Mouse (Mus musculus) erythroblast, embryonic 14.5 days (primary cell): ENCODE results near the gene Rab5c. TPM values are rescaled to one million over a fixed set of nuclear protein-coding genes. Genes with fewer than 3 reads are reported as not detected.

Experiments
- H3K27me3 ChIP-seq: 2 replicates; pipeline ENCODE4 v1.6.1; 2012; ENCODE audit warnings: inconsistent platforms; ENCODE audit not compliant: control insufficient read depth
- H3K36me3 ChIP-seq: 2 replicates; pipeline ENCODE4 v1.6.1; 2012; ENCODE audit warnings: mild to moderate bottlenecking, inconsistent platforms; ENCODE audit not compliant: control insufficient read depth
- H3K4me1 ChIP-seq: 2 replicates; pipeline ENCODE4 v1.6.1; 2012; ENCODE audit warnings: inconsistent platforms; ENCODE audit not compliant: control insufficient read depth
- H3K4me3 ChIP-seq: replicated peaks from 2 replicates; pipeline ENCODE3; 2012; ENCODE audit warnings: moderate library complexity, mild to moderate bottlenecking, inconsistent platforms
- H3K9me3 ChIP-seq: 2 replicates; pipeline ENCODE4 v1.6.1; 2012; ENCODE audit warnings: low read length, inconsistent platforms, mixed read lengths; ENCODE audit not compliant: control insufficient read depth
- GATA1 ChIP-seq: IDR thresholded peaks from 2 replicates; pipeline ENCODE4 v1.6.1; 2012; ENCODE audit warnings: low read length, inconsistent platforms, mixed read lengths
- TAL1 ChIP-seq: IDR thresholded peaks from 3 replicates; pipeline ENCODE4 v1.6.1; 2012; ENCODE audit warnings: low read length, inconsistent platforms, mixed read lengths
- polyA plus RNA-seq: library from polyadenylated mRNA; stranded (reverse); fragments of >175 nt; gene quantifications from 2 replicates; pipeline ENCODE4 v1.2.3, GENCODE M21; 2012

Rab5c gene
- polyA plus RNA-seq, 1 experiment = 82.1 TPM

DNA sequence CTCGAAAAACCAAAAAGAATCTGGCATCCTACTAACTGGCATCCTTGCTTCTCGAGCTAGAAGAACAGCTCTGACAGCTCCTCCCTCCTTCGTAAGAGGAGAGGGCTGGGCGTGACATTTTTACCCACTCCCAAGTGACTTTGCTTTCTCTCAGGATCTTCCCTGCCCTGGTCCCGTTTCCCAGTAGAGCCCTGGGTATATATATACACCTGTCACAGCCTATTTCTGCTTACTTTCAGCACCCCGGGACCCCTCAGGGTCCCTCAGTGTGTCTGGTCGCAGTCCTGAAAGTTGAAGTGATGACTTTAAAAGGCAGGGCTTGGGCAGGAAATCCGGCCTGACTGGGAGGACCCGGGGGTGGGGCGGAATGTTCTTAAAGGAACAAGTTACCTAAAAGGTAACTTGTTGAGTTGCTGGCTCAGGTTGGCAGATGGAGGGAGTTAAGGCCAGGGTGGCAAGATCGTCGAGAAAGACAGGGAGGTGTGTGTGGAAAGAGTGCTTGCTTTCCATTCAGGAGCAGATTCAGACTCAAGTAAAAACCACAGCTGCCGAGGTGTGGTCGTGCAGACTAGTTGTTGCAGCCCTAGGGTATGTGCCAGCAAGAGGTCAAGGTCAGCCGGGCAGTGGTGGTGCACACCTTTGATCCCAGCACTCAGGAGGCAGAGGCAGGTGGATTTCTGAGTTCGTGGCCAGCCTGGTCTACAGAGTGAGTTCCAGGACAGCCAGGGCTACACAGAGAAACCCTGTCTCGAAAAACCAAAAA lies 32.8 kb upstream of the Rab5c start, which contains the start of gene Ghdc:
TSS of gene Ghdc (minus strand) at position 312 of the 763 bp plus-strand sequence.
- peak within 1 kb of the TSS; percentile 63 for H3K4me3 ChIP-seq
- no peaks in the 10 kb centered on the region for H3K27me3 ChIP-seq
- no peaks in the 10 kb centered on the region for H3K9me3 ChIP-seq
- no peaks in the 10 kb centered on the region; the same call in 1 of the 2 replicates for H3K36me3 ChIP-seq
- TF ChIP-seq GATA1 = no peak
- TF ChIP-seq TAL1 = no peak
- H3K4me1 ChIP-seq = peaks cover 14% of the 10 kb centered on the region

- H3K9me3 ChIP-seq = no peaks in the 10 kb centered on the region
- TF ChIP-seq GATA1 (no peak), TAL1 (no peak)
- H3K4me3 ChIP-seq = peak overlapping the region; percentile 63
- H3K36me3 ChIP-seq = no peaks in the 10 kb centered on the region; the same call in 1 of the 2 replicates
- peaks cover 14% of the 10 kb centered on the region for H3K4me1 ChIP-seq
- H3K27me3 ChIP-seq = no peaks in the 10 kb centered on the region
Observed at GRCm38 (mm10) chr11:100769980-100770379, 32.0 kb upstream of the Rab5c start.

GRCm38 (mm10) chr11:100767871-100768270 lies 29.9 kb upstream of the Rab5c start:
- Histone ChIP-seq H3K36me3 (no peaks in the 10 kb centered on the region; the same call in 1 of the 2 replicates), H3K27me3 (peaks cover 3% of the 10 kb centered on the region), H3K4me1 (peaks cover 14% of the 10 kb centered on the region), H3K4me3 (no peak overlapping the region), H3K9me3 (no peaks in the 10 kb centered on the region)
- TF ChIP-seq GATA1 = no peak
- TF ChIP-seq TAL1 = no peak

- peaks cover 14% of the 10 kb centered on the region for H3K27me3 ChIP-seq
- no peak overlapping the region for H3K4me3 ChIP-seq
- no peaks in the 10 kb centered on the region for H3K9me3 ChIP-seq
- TF ChIP-seq TAL1 (no peak), GATA1 (no peak)
- peaks cover 17% of the 10 kb centered on the region for H3K4me1 ChIP-seq
- H3K36me3 ChIP-seq = no peaks in the 10 kb centered on the region; the same call in 1 of the 2 replicates
Observed at GRCm38 (mm10) chr11:100766726-100767125, 28.7 kb upstream of the Rab5c start.

- Histone ChIP-seq H3K27me3 (peaks cover 53% of the 10 kb centered on the region), H3K36me3 (no peaks in the 10 kb centered on the region; the same call in 1 of the 2 replicates), H3K9me3 (peaks cover 4% of the 10 kb centered on the region; the same call in 1 of the 2 replicates), H3K4me1 (peaks cover 23% of the 10 kb centered on the region), H3K4me3 (peak within 1 kb of the TSS; percentile 60)
- no peak for TF ChIP-seq GATA1
Observed at GRCm38 (mm10) chr11:100762831-100763230, 24.8 kb upstream of the Rab5c start, which contains the start of gene Hcrt. Gene Hcrt, minus strand, starts transcription at chr11:100762931.

GRCm38 (mm10) chr11:100761547-100762045 lies 23.6 kb upstream of the Rab5c start:
- Histone ChIP-seq H3K4me3 (peak overlapping the region; percentile 60), H3K9me3 (peaks cover 4% of the 10 kb centered on the region; the same call in 1 of the 2 replicates), H3K27me3 (peaks cover 65% of the 10 kb centered on the region), H3K36me3 (no peaks in the 10 kb centered on the region; the same call in 1 of the 2 replicates), H3K4me1 (peaks cover 23% of the 10 kb centered on the region)
- TF ChIP-seq TAL1 = no peak
- TF ChIP-seq GATA1 = no peak

- Histone ChIP-seq H3K27me3 (peaks cover 80% of the 10 kb centered on the region), H3K4me1 (peaks cover 23% of the 10 kb centered on the region), H3K4me3 (peak within 1 kb of the TSS; percentile 30), H3K9me3 (peaks cover 4% of the 10 kb centered on the region; the same call in 1 of the 2 replicates), H3K36me3 (no peaks in the 10 kb centered on the region)
- TF ChIP-seq TAL1 = no peak
- no peak for TF ChIP-seq GATA1
Observed at GRCm38 (mm10) chr11:100759611-100760233, 21.7 kb upstream of the Rab5c start, which contains the start of gene Kcnh4. Gene Kcnh4, minus strand, starts transcription at chr11:100759942.

GRCm38 (mm10) chr11:100758707-100759610 lies 20.9 kb upstream of the Rab5c start:
- TF ChIP-seq TAL1 = no peak
- no peak for TF ChIP-seq GATA1
- Histone ChIP-seq H3K9me3 (peaks cover 4% of the 10 kb centered on the region; the same call in 1 of the 2 replicates), H3K36me3 (no peaks in the 10 kb centered on the region), H3K4me3 (no peak overlapping the region), H3K4me1 (peaks cover 23% of the 10 kb centered on the region), H3K27me3 (peaks cover 85% of the 10 kb centered on the region)
